Mouse (Mus musculus) ES-E14 (cell line): Measurements from ENCODE around the gene Maz.

Experiments
- HCFC1 ChIP-seq: IDR thresholded peaks from 2 replicates; pipeline ENCODE4 v1.6.1; 2012; ENCODE audit warnings: low read length, inconsistent platforms, borderline replicate concordance; ENCODE audit not compliant: insufficient read depth
- MAFK ChIP-seq: IDR thresholded peaks from 2 replicates; pipeline ENCODE4 v1.6.1; 2014; ENCODE audit warnings: mild to moderate bottlenecking, low read depth, low read length, inconsistent platforms; ENCODE audit not compliant: insufficient read depth
- ZC3H11A ChIP-seq: IDR thresholded peaks from 2 replicates; pipeline ENCODE4 v1.6.1; 2012; ENCODE audit warnings: low read depth, mild to moderate bottlenecking, inconsistent platforms, low read length, borderline replicate concordance

- no peak for TF ChIP-seq HCFC1
- no peak for TF ChIP-seq ZC3H11A
- no peak for TF ChIP-seq MAFK
These were observed 5.0 kb downstream of the Maz start for GRCm38 (mm10) chr7:127021563-127022527.
